Mouse (Mus musculus): ENCODE measurements around the gene Tanc1.

- TF ChIP-seq POLR2A (IDR thresholded peaks at IDR 0.05; ENCODE audit: borderline replicate concordance, extremely low read depth, insufficient read depth, insufficient read length, poor library complexity, severe bottlenecking) (no peak), CTCF (IDR thresholded peaks at IDR 0.05; ENCODE audit: borderline replicate concordance, extremely low read depth, insufficient read depth, insufficient read length) (no peak)
These were observed 95.0 kb downstream of the Tanc1 start for GRCm38 (mm10) chr2:59706806-59707205.

All from brain, embryonic 14.5 days (tissue).